Mouse (Mus musculus): ENCODE measurements around the gene Asb15. TPM values are rescaled to one million over a fixed set of nuclear protein-coding genes. Genes with fewer than 3 reads are reported as not detected.

Asb15 gene
- polyA plus RNA-seq, 1 experiment from 2014 or later: not detected

DNA sequence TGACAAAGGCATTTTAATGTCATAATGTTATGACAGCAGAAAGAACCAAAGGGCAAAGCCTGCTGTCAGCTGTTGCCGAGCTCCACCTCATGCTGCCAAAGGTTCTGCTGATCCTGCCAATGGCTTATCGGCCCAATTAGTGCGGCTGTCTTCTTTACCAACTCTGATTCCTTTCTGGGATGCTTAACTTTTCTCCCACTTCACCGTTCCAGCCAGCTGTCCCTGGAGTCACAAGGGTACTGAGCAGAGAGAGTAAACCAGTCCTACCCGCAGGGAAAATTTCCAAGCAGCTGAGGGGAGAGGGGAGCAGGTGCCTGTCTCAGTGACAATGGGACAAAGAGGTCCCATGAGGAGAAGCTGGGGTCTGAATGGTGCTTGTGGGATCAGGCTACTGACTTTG, 71.7 kb downstream of the Asb15 start:
- H3K9ac ChIP-seq: no peak overlapping the region
- H3K9me3 ChIP-seq: no peaks in the 10 kb centered on the region
- H3K36me3 ChIP-seq: no peaks in the 10 kb centered on the region
- H3K4me1 ChIP-seq: no peaks in the 10 kb centered on the region
- WGBS: 79% methylated on average over 5 of the region's 5 CpGs
- no peak for ATAC-seq (ENCODE audit: insufficient number of reproducible peaks, insufficient read depth, low FRiP score, low TSS enrichment)
- no peak overlapping the region for H3K27ac ChIP-seq
- no peak overlapping the region for H3K4me3 ChIP-seq
- no peaks in the 10 kb centered on the region for H3K27me3 ChIP-seq
- no peak overlapping the region for H3K4me2 ChIP-seq (replicated peaks)

DNA sequence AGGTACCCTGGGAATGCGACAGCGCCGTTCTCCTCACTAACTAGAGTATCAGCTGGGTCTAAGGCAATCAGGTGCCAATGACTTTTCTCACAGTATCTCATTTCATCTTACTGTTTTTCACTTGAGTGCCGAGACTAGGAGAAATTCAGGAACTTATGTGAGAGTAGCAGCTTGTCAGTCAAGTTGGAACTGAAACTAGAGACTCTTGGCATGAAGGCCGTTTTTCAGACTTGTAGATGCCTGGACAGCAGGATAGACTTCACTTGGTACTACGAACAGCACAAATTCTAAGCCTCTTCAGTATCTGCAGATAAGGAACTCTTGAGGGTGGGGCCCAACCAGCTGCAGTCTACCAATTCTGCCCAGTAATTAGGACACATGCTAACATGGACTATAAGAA, 72.2 kb downstream of the Asb15 start:
- no peak for ATAC-seq (ENCODE audit: insufficient number of reproducible peaks, insufficient read depth, low FRiP score, low TSS enrichment)
- H3K4me1 ChIP-seq: no peaks in the 10 kb centered on the region
- 84% methylated on average over 6 of the region's 6 CpGs for WGBS
- no peaks in the 10 kb centered on the region for H3K27me3 ChIP-seq
- no peak overlapping the region for H3K4me3 ChIP-seq
- no peak overlapping the region for H3K27ac ChIP-seq
- H3K36me3 ChIP-seq: no peaks in the 10 kb centered on the region
- H3K4me2 ChIP-seq (replicated peaks): no peak overlapping the region
- no peaks in the 10 kb centered on the region for H3K9me3 ChIP-seq
- no peak overlapping the region for H3K9ac ChIP-seq

DNA sequence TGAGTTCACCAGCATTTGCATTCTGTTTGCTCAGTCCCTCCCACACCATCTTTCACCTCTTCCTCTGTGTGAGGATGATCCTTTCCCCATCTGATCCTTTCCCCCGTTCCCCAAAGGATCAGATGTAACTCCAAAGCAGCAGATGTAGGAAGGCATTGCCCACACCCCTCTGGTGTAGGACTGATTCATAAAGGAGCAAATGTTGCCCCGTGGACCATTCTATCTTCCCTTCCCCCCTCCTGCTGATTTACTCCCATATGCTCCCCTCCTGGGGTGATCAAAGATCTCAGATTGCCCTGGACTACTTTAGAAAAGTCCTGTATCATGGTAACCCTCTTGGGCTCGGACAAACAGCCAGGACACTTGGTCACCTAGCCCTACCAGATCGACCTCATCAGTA, 72.8 kb downstream of the Asb15 start:
- Histone ChIP-seq H3K4me3 (no peak overlapping the region), H3K4me1 (no peaks in the 10 kb centered on the region), H3K4me2 (replicated peaks) (no peak overlapping the region), H3K27me3 (no peaks in the 10 kb centered on the region), H3K27ac (no peak overlapping the region), H3K9ac (no peak overlapping the region), H3K36me3 (no peaks in the 10 kb centered on the region), H3K9me3 (no peaks in the 10 kb centered on the region)
- WGBS: 72% methylated on average over 4 of the region's 4 CpGs
- no peak for ATAC-seq (ENCODE audit: insufficient number of reproducible peaks, insufficient read depth, low FRiP score, low TSS enrichment)

DNA sequence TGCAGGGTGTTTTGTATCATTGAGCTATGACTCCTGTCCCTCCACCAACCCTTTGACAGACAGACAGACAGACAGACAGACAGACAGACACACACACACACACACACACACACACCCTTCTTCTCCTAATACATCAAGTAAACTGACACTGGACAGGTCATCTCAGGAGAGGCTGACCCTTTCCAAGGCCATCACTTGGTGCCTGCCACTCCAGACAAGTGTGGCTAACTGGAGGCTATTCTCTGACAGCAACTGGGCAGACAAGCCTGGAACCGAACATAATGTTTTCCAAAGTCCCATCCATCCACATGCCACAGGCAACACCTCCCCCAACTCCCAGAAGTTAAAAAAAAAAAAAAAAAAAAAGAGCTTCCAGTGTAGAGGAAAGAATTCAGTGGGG, 73.7 kb downstream of the Asb15 start:
- Histone ChIP-seq H3K36me3 (no peaks in the 10 kb centered on the region), H3K4me2 (replicated peaks) (no peak overlapping the region), H3K9me3 (no peaks in the 10 kb centered on the region), H3K9ac (no peak overlapping the region), H3K4me3 (no peak overlapping the region), H3K27ac (no peak overlapping the region), H3K27me3 (no peaks in the 10 kb centered on the region), H3K4me1 (no peaks in the 10 kb centered on the region)
- no peak for ATAC-seq (ENCODE audit: insufficient number of reproducible peaks, insufficient read depth, low FRiP score, low TSS enrichment)
- WGBS: 38% methylated on average over 1 of the region's 1 CpGs

DNA sequence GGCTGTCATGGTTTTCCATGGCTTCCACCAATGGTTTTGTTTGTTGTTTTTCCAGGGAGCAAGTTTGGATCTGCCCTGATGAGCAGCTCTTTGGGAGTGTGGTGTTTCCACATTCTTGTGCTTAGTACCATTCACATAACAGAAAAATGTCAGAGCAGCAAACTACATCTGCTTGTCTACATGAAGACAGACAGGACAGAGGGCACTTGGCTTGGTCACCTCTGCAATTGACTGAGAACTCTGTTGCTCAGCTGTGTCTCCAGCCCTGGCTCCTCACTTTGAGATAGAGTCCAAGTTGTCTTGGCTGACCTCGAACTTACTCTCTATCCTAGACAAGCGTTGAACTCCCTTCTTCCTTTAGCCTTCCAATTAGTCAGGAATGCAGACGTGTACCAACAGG, 74.4 kb downstream of the Asb15 start:
- H3K9ac ChIP-seq: no peak overlapping the region
- no peaks in the 10 kb centered on the region for H3K9me3 ChIP-seq
- no peaks in the 10 kb centered on the region for H3K36me3 ChIP-seq
- H3K4me3 ChIP-seq: no peak overlapping the region
- H3K4me2 ChIP-seq (replicated peaks): no peak overlapping the region
- H3K27me3 ChIP-seq: no peaks in the 10 kb centered on the region
- no peak overlapping the region for H3K27ac ChIP-seq
- no peaks in the 10 kb centered on the region for H3K4me1 ChIP-seq
- ATAC-seq (ENCODE audit: insufficient number of reproducible peaks, insufficient read depth, low FRiP score, low TSS enrichment): no peak
- WGBS: 67% methylated on average over 3 of the region's 3 CpGs

DNA sequence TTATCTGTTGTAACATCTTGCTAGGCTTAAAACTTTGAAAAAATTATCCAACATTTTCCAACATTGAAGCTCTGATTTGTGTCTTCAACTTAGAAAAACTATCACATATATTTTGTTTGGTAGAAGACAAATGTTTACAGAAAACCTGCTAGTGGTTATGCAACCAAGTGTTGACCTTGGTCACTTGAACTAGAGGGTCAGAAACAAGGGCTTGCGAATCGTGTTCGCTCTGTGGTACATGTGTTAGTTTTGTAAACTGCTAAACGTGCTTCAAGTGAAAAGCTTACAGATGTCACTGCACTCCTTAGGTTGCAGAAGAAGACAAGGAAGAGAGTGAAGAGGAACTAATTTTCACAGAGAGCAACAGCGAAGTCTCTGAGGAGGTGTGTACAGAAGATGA, 75.0 kb downstream of the Asb15 start:
- Histone ChIP-seq H3K27me3 (no peaks in the 10 kb centered on the region), H3K4me3 (no peak overlapping the region), H3K9ac (no peak overlapping the region), H3K27ac (no peak overlapping the region), H3K9me3 (no peaks in the 10 kb centered on the region), H3K4me1 (no peaks in the 10 kb centered on the region), H3K4me2 (replicated peaks) (no peak overlapping the region), H3K36me3 (no peaks in the 10 kb centered on the region)
- no peak for ATAC-seq (ENCODE audit: insufficient number of reproducible peaks, insufficient read depth, low FRiP score, low TSS enrichment)
- 85% methylated on average over 5 of the region's 5 CpGs for WGBS

DNA sequence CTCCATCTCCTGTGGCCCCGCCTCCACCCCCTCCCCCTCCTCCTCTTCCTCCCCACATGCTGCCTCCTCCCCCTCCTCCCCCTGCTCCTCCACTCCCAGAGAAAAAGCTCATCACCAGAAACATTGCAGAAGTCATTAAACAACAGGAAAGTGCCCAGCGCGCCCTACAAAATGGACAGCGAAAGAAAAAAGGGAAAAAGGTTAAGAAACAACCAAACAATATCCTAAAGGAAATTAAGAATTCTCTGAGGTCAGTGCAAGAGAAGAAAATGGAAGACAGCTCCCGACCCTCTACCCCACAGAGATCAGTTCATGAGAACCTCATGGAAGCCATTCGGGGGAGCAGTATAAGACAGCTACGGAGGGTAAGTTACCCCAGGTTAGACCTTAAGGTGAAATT, 76.3 kb downstream of the Asb15 start:
- Histone ChIP-seq H3K4me3 (no peak overlapping the region), H3K27me3 (no peaks in the 10 kb centered on the region), H3K27ac (no peak overlapping the region), H3K4me1 (no peaks in the 10 kb centered on the region), H3K4me2 (replicated peaks) (no peak overlapping the region), H3K9ac (no peak overlapping the region), H3K36me3 (no peaks in the 10 kb centered on the region), H3K9me3 (no peaks in the 10 kb centered on the region)
- ATAC-seq (ENCODE audit: insufficient number of reproducible peaks, insufficient read depth, low FRiP score, low TSS enrichment): no peak
- WGBS: 92% methylated on average over 7 of the region's 7 CpGs

DNA sequence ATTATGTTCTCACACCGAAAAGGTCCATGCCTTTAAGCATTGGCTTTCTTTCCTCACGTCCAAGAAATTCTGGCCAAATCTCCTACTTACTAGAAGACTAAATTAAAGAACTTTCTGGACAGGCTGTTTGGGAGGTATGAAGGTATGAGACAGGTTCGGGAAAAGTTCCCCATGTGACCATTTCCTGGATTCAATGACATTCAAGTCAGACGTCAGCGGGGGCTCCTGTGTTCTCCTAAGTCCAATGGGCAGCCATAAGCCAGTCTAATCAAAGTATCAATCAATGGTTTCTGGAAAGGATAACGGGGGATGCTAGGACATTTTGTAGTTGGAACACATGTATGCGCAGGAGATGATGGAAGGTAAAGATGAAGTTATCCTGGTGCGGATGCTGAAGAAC, 77.7 kb downstream of the Asb15 start:
- no peaks in the 10 kb centered on the region for H3K4me1 ChIP-seq
- H3K36me3 ChIP-seq: no peaks in the 10 kb centered on the region
- no peak overlapping the region for H3K9ac ChIP-seq
- no peaks in the 10 kb centered on the region for H3K27me3 ChIP-seq
- H3K4me2 ChIP-seq (replicated peaks): no peak overlapping the region
- H3K4me3 ChIP-seq: no peak overlapping the region
- ATAC-seq (ENCODE audit: insufficient number of reproducible peaks, insufficient read depth, low FRiP score, low TSS enrichment): no peak
- H3K9me3 ChIP-seq: no peaks in the 10 kb centered on the region
- H3K27ac ChIP-seq: no peak overlapping the region
- WGBS: 92% methylated on average over 8 of the region's 8 CpGs

DNA sequence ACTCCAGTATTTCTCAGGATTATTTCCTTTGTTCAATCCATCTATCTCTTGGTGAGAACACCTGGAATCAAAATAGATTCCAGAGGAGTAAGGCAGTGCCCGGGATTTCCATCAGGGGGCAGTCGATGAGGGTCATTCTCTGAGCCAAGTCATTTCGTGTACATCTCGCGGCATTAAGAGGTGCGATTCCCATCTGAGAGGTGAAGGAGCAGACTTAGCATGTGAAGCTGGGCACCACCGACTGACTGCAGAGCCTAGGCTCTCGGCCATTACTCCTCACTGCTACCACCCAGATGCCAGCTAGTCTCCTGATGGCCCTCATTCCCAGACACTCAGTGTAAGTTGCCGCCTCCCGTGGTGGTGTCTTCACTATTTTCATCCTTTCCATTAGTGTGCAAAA, 78.6 kb downstream of the Asb15 start:
- no peak for ATAC-seq (ENCODE audit: insufficient number of reproducible peaks, insufficient read depth, low FRiP score, low TSS enrichment)
- Histone ChIP-seq H3K27ac (no peak overlapping the region), H3K9me3 (no peaks in the 10 kb centered on the region), H3K9ac (no peak overlapping the region), H3K4me3 (no peak overlapping the region), H3K36me3 (no peaks in the 10 kb centered on the region), H3K4me1 (no peaks in the 10 kb centered on the region), H3K4me2 (replicated peaks) (no peak overlapping the region), H3K27me3 (no peaks in the 10 kb centered on the region)
- 79% methylated on average over 10 of the region's 10 CpGs for WGBS

DNA sequence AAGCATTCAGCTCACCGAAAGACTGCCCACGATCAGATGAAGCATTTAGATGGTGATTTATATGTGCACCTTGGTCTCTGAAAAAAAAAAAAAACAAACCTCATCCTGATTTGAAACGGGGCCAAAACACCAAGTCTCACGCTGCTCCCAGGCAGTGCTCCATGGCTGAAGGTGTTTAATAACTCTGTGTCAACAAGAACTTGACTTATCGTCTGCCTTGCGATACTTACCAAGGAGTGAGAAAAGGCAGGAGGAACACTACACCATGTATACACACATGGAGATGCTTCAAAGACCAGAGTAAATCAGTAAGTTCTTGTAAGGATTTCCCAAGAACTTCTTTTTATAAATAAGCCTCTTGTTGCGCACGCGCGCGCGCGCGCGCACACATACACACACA, 79.6 kb downstream of the Asb15 start:
- H3K9ac ChIP-seq: no peak overlapping the region
- H3K27ac ChIP-seq: no peak overlapping the region
- no peaks in the 10 kb centered on the region for H3K9me3 ChIP-seq
- H3K4me3 ChIP-seq: no peak overlapping the region
- no peak for ATAC-seq (ENCODE audit: insufficient number of reproducible peaks, insufficient read depth, low FRiP score, low TSS enrichment)
- 91% methylated on average over 15 of the region's 15 CpGs for WGBS
- H3K4me1 ChIP-seq: no peaks in the 10 kb centered on the region
- H3K36me3 ChIP-seq: no peaks in the 10 kb centered on the region
- no peaks in the 10 kb centered on the region for H3K27me3 ChIP-seq
- no peak overlapping the region for H3K4me2 ChIP-seq (replicated peaks)

DNA sequence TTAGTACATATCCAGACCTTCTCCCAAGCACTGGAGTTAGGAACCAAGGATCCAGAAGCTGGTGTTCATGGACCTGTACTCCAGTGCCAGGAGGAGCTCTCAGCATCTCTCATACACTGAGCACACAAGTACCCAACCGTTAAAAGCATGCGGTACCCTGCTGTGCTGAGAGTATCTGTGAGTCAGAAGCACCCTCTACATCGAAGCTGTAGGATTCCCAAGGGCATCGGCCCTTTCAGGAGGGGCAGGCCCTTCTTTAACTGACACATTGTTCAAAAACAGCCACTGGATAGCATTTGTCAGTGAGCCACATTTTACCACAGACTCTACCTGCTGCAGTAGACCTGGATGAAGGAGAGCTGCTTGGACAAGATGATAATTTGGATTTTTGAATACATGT, 80.2 kb downstream of the Asb15 start:
- H3K9ac ChIP-seq: no peak overlapping the region
- no peaks in the 10 kb centered on the region for H3K9me3 ChIP-seq
- H3K4me3 ChIP-seq: no peak overlapping the region
- ATAC-seq (ENCODE audit: insufficient number of reproducible peaks, insufficient read depth, low FRiP score, low TSS enrichment): no peak
- no peaks in the 10 kb centered on the region for H3K4me1 ChIP-seq
- H3K27me3 ChIP-seq: no peaks in the 10 kb centered on the region
- no peak overlapping the region for H3K4me2 ChIP-seq (replicated peaks)
- no peak overlapping the region for H3K27ac ChIP-seq
- peaks cover 1% of the 10 kb centered on the region for H3K36me3 ChIP-seq
- 91% methylated on average over 4 of the region's 4 CpGs for WGBS

DNA sequence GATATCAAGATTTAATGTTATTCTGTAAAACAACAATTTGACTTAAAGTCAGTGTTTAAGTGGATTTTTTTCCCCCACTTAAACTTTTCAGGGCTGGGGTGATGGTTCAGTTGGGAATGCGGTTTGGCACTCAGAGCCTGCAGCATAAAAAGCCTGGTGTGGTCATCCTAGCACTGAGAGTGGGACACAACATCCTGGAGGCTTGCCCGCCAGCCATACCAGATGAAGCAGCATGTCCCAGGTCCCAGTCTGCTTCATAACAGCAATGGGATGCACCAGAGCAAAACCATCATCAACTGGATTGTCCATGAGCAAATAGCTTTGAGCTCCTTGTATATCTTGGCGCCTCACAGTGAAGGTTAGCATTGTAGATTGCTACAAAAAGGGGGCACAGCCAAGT, 80.7 kb downstream of the Asb15 start:
- H3K4me1 ChIP-seq: no peaks in the 10 kb centered on the region
- no peaks in the 10 kb centered on the region for H3K9me3 ChIP-seq
- 92% methylated on average over 3 of the region's 3 CpGs for WGBS
- H3K27me3 ChIP-seq: no peaks in the 10 kb centered on the region
- H3K9ac ChIP-seq: no peak overlapping the region
- ATAC-seq (ENCODE audit: insufficient number of reproducible peaks, insufficient read depth, low FRiP score, low TSS enrichment): no peak
- H3K4me2 ChIP-seq (replicated peaks): no peak overlapping the region
- peaks cover 6% of the 10 kb centered on the region for H3K36me3 ChIP-seq
- H3K4me3 ChIP-seq: no peak overlapping the region
- no peak overlapping the region for H3K27ac ChIP-seq

DNA sequence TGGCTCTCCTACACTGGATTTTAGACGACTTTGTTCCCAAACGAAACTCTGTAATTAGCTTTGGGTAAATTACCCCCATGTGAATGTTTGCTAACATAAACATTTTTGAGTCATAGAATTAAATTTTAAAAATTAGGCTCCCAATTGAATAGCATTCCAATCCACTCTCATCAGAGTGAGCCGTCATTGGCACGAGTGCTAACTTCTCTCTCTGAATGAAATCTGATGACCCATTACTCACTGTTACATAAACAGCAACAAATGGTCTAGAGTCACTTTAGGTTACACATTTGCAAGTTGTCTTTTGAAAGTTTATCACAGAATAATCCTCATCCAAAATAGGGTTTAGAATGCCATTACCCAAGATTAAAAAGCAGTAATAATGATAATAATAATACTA, 81.6 kb downstream of the Asb15 start:
- Histone ChIP-seq H3K27me3 (no peaks in the 10 kb centered on the region), H3K9me3 (no peaks in the 10 kb centered on the region), H3K36me3 (peaks cover 9% of the 10 kb centered on the region), H3K4me3 (no peak overlapping the region), H3K27ac (no peak overlapping the region), H3K4me2 (replicated peaks) (no peak overlapping the region), H3K9ac (no peak overlapping the region), H3K4me1 (no peaks in the 10 kb centered on the region)
- WGBS: 55% methylated on average over 4 of the region's 4 CpGs
- ATAC-seq (ENCODE audit: insufficient number of reproducible peaks, insufficient read depth, low FRiP score, low TSS enrichment): no peak
